Mouse (Mus musculus) urinary bladder, postnatal 36 days (tissue): ENCODE measurements around the gene Rbm10.

Experiments
- DNase-seq, 2 experiments: peaks; one replicate each; pipeline ENCODE4 v3.0.0; 2022; ENCODE audit warnings: low spot score in 2 of 2, mixed read lengths in 1 of 2

Gene Rbm10

DNA sequence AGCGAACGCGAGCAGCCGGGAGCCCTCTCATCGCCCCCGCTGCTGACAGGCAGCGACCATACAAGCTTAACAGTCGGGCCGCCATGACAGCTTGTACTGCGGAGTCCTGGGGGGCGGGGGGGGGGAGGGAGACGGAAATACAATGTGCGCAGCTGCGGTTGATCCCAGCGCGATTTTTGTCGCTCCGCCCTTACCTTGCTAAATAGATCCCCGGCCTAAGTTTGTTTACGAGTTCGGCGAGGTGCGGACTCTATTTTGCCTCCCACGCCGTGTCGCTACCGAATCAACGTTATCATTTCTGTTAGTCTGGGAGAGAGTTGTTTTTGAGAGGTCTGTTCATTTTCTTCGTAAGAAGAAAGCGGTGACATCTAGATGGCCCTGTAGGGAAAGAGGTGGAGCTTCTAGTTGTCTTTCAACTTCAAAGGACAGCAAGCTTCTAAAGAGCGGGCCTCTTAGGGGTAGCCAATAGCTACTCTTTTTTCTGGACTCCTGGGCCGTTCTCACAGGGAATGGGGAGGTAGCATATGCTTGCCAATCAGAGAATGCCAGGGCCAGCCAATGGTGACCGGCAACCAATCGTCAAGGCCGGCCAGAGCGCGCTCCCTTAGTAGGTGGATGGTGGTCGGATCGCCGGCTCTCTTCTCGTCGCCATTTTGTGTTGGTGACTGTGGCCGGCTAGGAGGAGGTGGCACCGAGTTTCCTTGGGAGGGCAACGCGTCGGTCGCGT, at the start of gene Rbm10, which contains the start of gene Ndufb11:
Gene Rbm10 (plus strand): TSS at position 328 of the 727 bp plus-strand sequence.
Gene Ndufb11 (minus strand): TSS at position 444 of the 727 bp plus-strand sequence.
- DNase-seq: peak; percentile 53 to 82

GRCm38 (mm10) chrX:20571024-20571423, 46.3 kb upstream of the Rbm10 start:
- DNase-seq: peak in 1 of 2 experiments; percentile 3

DNA sequence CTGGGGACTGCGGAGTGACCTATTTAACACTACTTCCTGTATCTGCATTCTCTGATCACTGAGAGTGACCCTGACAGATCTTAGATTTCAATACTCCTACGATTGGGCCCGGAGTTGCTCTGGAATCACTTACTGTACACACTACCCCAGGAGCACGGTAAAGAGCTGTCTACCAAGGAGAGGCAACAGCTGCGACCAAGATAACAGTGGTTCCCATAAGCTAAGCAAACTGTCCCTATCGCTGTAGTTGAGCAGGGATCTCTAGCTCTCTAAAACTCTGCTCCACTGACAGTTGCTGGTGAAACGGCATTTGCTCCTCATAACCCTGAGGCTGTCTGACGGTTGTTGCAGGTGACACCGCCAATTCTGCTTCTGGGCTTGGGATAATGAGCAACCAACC, 44.6 kb upstream of the Rbm10 start:
- no peak for DNase-seq

DNA sequence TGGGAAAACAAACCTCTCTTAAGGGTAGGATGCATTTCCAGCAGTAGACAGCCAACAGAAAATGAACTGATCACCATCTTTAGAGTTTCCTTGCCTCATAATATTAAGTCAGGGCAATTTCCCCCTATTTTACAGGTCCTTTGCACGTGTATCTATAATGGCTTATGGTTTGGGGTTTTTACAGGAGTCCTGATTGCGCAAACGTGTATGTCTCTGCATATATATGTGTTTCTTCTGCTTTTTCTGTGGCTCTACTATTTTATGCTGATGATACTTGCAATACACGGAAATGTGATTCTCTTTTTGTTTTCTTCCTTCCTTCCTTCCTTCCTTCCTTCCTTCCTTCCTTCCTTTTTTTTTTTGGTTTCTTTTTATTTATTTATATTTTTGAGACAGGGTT, 43.4 kb upstream of the Rbm10 start:
- no peak for DNase-seq

- DNase-seq: no peak
Observed at GRCm38 (mm10) chrX:20587968-20588367, 29.3 kb upstream of the Rbm10 start.

DNA sequence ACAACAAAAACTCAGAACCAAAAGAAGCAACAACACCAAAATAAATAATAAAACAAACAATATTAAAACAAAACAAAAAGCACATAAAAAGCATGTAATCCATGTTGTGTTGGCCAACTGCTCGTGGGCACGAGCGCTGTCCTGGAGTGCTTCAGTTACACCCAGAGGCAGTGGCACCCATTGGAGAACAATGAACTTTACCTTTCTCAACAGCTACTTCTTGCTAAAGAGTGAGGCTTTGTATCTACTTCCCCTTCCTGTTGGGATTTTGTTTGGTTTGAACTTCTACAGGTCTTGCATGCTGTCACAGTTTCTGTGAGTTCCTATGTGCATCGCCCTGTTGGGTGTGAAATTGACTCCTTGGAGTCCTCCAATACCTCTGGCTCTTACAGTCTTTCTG, 8.8 kb upstream of the Rbm10 start:
- DNase-seq: no peak

- peak in 1 of 2 experiments; percentile 43 for DNase-seq
Observed at GRCm38 (mm10) chrX:20616861-20617175, 485 bp upstream of the Rbm10 start.

DNA sequence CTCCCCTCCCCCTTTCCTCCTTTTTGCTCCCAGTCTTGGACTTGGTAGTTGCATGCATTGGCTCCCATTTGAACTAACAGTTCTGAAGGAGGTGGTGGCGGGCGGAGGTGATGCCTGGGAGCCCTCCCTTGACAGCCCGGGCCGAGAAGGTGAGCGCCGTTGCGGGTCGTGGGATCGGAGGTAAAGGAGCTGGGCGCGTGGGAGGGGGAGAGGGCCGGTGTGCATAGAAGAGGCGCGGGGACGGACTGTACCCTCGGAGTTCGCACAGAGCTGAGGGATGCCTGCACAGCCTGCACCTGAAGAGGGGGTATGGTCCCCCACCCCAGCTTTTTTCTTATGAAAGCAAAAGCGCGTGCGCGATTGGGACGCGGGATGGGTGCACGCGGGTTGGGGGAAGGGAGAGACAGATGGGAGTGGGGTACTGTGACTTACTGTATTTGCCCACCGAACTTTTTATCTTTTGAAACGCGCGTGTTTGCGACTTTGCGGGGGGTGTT, 648 bp downstream of the Rbm10 start:
- DNase-seq: peak in 1 of 2 experiments; percentile 9

DNA sequence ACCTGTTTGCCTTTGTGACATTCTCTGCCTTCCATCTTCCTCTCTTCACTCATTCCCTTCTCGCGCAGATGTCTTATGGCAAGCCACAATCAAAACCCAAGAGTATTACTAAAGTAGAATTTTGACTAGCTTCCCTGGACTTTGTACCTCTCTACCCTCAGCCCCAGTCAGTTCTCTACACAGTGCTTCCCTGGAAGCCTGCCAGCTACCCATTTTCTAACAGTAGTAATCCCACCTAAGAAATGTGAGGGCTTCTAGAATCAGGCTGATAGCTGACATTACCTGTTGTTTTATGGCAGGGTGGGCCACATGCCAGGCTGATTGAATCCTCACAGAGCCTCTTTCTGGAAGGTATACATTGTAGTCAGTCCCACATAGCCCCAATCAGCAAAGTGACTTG, 20.8 kb downstream of the Rbm10 start:
- no peak for DNase-seq

DNA sequence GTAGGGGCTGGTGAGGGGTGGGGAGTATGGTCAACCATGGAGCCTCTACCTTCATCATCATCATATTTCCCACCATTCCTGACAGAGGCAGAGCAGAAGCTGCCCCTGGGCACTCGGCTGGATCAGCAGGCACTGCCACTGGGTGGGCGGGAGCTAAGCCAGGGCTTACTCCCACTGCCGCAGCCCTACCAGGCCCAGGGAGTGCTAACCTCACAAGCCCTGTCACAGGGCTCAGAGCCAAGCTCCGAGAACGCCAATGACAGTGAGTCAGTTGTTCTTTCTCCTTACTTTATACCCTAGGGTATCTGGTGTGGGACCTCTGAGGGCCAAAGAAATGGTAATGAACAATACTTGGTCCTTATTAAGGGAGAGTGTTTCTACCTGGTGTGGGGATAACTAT, 27.5 kb downstream of the Rbm10 start:
- DNase-seq: no peak

GRCm38 (mm10) chrX:20657593-20657992, 40.3 kb downstream of the Rbm10 start:
- no peak for DNase-seq

DNA sequence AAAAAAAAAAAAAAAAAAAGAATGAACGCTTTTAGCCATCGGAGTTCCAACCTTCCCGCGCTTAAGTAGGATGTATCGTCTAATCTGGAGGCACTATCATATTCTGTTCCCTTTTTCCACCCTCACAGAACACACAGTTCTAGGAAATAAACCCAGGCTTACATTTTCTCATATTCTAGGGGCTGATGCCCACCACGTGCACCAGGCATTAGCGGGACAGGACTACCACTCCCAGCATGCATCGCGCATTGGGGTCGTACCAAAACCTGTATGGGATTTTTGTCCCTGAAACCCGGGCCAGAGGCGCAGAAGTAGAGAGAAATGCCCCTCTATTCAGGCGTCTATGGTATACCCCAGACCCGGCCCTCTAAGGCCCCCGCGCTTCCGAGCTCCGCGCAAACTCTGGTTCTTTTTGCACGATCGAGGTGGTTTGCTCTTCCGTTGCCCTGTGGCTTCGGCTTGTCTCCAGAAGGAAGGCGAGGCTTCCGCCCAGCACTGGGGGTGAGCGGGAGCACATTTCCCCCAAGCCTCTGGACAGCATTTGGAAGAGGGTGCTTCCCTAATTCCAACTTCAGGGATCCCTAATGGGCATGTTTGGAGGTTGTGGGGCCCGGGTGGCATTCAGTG, 40.8 kb downstream of the Rbm10 start, which contains the start of gene Uba1:
Gene Uba1 (plus strand): TSS at position 301 of the 627 bp plus-strand sequence.
- DNase-seq: peak; percentile 57 to 68

DNA sequence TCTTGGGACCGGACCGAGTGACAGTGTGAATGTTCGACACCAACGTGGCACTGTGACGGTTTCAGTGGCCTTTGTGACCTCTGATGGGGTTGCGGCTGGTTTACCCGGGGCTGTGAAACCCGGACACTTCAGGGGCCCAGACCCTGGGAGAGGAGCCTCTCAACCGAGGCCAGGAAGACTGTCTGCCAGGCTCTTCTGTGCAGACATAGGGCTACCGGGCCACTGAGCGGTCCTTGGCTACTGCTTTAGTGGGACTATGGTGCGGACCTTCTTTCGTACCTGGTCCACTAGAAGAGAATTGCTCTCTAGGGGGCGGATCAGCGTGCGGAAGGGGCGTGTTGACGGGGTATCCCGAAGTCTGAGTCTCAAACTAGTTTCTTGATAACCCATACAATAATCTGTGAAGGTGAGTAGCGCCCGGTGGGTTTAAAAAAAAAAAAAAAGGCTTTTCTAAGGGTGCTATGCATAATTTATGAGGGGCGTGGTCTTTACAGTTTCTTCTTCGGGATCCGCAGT, 41.6 kb downstream of the Rbm10 start:
- no peak for DNase-seq

- no peak for DNase-seq
Observed at GRCm38 (mm10) chrX:20662317-20662715, 45.0 kb downstream of the Rbm10 start.

- DNase-seq: peak; percentile 70 to 87
Observed at GRCm38 (mm10) chrX:20662716-20663443, 45.6 kb downstream of the Rbm10 start.

DNA sequence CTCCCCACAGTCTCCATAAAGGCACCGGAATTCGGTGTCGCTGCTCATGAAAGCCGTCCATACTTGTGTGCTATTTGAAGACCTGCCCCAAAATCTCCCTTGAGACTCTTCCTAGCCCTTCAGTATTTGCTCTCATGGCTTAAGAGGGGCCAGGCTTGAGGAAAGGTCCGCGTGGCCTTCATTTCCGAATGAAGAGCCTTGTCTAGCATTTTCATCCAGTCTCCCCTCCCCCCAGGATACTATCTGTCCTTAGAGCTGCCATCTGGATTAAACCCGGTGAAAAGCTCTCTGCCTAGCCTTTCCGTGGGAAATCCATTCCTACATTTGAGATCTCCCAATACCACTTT, 46.1 kb downstream of the Rbm10 start:
- DNase-seq: no peak

GRCm38 (mm10) chrX:20687519-20688067, 70.3 kb downstream of the Rbm10 start, which contains the start of gene Cdk16:
Gene Cdk16 (plus strand): TSS chrX:20687954.
- DNase-seq: peak; percentile 73 to 86

GRCm38 (mm10) chrX:20688068-20688547, 70.8 kb downstream of the Rbm10 start:
- DNase-seq: peak; percentile 61 to 78

DNA sequence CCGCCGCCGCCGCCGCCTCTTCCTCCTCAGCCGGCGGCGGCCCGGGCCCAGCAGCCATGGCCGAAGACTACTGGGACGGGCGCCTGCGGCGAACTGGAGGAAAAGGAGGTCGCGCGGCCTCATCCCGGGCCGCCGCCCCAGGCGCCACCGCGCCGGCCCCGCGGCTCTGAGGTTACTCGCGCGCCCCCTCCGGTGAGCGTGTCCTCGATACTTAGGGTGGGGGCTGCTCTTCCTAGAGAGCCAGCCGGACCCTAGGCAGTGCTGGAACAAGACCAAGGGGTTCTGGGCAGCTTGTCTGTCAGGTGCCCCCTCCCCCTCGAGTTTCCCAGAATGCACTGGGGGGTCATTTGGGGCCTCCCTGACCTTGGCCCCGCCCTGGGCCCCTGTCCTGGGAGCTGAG, 71.3 kb downstream of the Rbm10 start:
- DNase-seq: peak; percentile 5 to 50

GRCm38 (mm10) chrX:20691566-20691965, 74.3 kb downstream of the Rbm10 start:
- DNase-seq: no peak

GRCm38 (mm10) chrX:20692616-20693015, 75.3 kb downstream of the Rbm10 start:
- no peak for DNase-seq

DNA sequence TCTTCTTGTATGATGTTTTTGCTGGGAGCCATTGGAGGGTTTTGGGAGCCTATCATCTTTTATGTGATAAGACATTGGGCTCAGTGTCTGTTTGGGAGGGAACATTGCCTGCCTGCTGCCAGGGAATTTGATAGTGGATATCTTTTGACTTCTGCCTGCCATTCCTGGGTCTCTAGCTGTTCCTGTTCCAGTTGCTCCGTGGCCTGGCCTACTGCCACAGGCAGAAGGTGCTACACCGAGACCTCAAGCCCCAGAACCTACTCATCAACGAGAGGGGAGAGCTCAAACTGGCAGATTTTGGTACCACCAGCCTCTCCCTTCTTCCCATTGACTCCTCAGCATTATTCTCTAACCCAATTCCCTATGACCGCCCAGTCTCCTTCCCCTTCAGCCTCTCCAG, 78.5 kb downstream of the Rbm10 start:
- no peak for DNase-seq
